Comparison of ENCODE assay signal across 7 mouse cellular contexts in the genomic region with DNA sequence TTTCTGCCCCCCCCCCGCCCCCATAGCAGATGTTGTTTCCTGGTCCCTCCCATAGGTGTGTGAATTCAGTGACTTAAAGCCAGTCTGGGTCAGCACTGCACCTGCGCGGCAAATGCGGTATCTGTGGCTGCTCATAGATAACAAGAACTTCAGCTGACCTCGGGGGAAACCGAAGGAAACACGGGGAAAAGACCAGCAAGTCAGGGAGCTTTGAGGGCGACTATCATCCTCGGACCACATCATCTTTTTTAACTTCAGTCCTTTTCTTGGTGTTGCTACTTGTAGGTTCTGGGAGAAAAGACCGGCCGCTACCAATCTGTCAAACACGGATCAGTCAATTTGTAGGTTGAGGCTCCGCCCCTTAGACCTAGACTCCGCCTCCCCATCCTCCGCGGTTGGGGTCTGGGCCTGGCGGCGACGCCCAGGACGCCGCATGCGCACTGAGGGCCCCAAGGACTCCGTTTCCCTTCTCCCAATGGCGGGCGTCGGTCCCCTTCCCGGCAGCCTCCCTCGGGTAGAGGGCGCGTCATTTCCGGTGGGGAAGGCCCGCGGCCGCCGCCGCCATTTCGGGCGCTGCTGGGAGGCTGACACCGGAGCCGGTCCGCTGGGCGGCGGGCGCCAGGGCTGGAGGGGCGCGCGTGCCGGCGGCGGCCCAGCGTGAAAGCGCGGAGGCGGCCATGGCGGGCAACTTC. TPM values are rescaled to one million over a fixed set of nuclear protein-coding genes. Genes with fewer than 3 reads are reported as not detected.
A peak's percentile ranks its signal among the peaks of the same experiment; 100 is the strongest.
DNase-seq lines count a peak whose midpoint lies in the region; ATAC-seq lines count a peak whose summit lies in the region.

A gene (plus strand): TSS at position 513 of the 692 bp plus-strand sequence.

- H3K4me2 ChIP-seq in midbrain, embryonic 13.5 days (replicated peaks), result peak within 1 kb of the TSS; percentile 93

- H3K9ac ChIP-seq in midbrain, embryonic 13.5 days (replicated peaks), result peak within 1 kb of the TSS; percentile 93

- DNase-seq in adrenal gland, postnatal 10 days, result peak; percentile 99
- peak; percentile 99 for DNase-seq in embryonic facial prominence, embryonic 10.5 days (ENCODE audit: low spot score)
- DNase-seq in kidney, adult 11 months, result peak; percentile 98
- DNase-seq in limb, embryonic 10.5 days (ENCODE audit: low spot score), result peak; percentile 99
- peak; percentile 99 for DNase-seq in spleen, adult 12 weeks (ENCODE audit: low spot score)

- under 1% methylated on average over 55 of the region's 55 CpGs for WGBS in embryonic facial prominence, embryonic 10.5 days
- WGBS in limb, embryonic 10.5 days, result under 1% methylated on average over 50 of the region's 55 CpGs
- WGBS in midbrain, embryonic 13.5 days, result under 1% methylated on average over 55 of the region's 55 CpGs

- H3K4me1 ChIP-seq in embryonic facial prominence, embryonic 10.5 days, result peaks cover 17% of the 10 kb centered on the region
- H3K4me1 ChIP-seq in limb, embryonic 10.5 days, result peaks cover 19% of the 10 kb centered on the region
- H3K4me1 ChIP-seq in midbrain, embryonic 13.5 days (replicated peaks), result peaks cover 22% of the 10 kb centered on the region

- H3K9me3 ChIP-seq in embryonic facial prominence, embryonic 10.5 days, result no peaks in the 10 kb centered on the region
- H3K9me3 ChIP-seq in limb, embryonic 10.5 days (replicated peaks), result no peaks in the 10 kb centered on the region
- H3K9me3 ChIP-seq in midbrain, embryonic 13.5 days, result no peaks in the 10 kb centered on the region

- H3K27me3 ChIP-seq in embryonic facial prominence, embryonic 10.5 days (replicated peaks; ENCODE audit: low read depth, poor library complexity, severe bottlenecking), result no peaks in the 10 kb centered on the region
- H3K27me3 ChIP-seq in limb, embryonic 10.5 days (ENCODE audit: low read depth, poor library complexity, severe bottlenecking), result no peaks in the 10 kb centered on the region
- H3K27me3 ChIP-seq in midbrain, embryonic 13.5 days, result no peaks in the 10 kb centered on the region

- H3K4me3 ChIP-seq in embryonic facial prominence, embryonic 10.5 days, result peak within 1 kb of the TSS; percentile 100
- peak within 1 kb of the TSS; percentile 97 for H3K4me3 ChIP-seq in limb, embryonic 10.5 days
- peak within 1 kb of the TSS; percentile 100 for H3K4me3 ChIP-seq in midbrain, embryonic 13.5 days (replicated peaks)

- H3K36me3 ChIP-seq in embryonic facial prominence, embryonic 10.5 days (replicated peaks), result peaks cover 22% of the 10 kb centered on the region
- H3K36me3 ChIP-seq in limb, embryonic 10.5 days, result peaks cover 25% of the 10 kb centered on the region
- peaks cover 11% of the 10 kb centered on the region for H3K36me3 ChIP-seq in midbrain, embryonic 13.5 days

- H3K27ac ChIP-seq in embryonic facial prominence, embryonic 10.5 days (replicated peaks), result peak within 1 kb of the TSS; percentile 96
- H3K27ac ChIP-seq in limb, embryonic 10.5 days, result peak within 1 kb of the TSS; percentile 97
- peak within 1 kb of the TSS; percentile 93 for H3K27ac ChIP-seq in midbrain, embryonic 13.5 days

- peak; percentile 92 for ATAC-seq in granulocyte monocyte progenitor cell, adult 5-6 weeks (replicated peaks; ENCODE audit: poor library complexity, severe bottlenecking)
- peak; percentile 98 for ATAC-seq in midbrain, embryonic 13.5 days

RNA-seq across cellular contexts. Expression of the gene that starts here (rescaled TPM):
- 10 to 100 TPM; 93.2 to 96.5 TPM for total RNA-seq in adrenal gland, postnatal 10 days (2021)
- 112 and 114 TPM in 2 replicates for polyA plus RNA-seq in embryonic facial prominence, embryonic 10.5 days (2016; fragmentation: Nextera tagmentation; extraction: Ambion mirVana)
- total RNA-seq in granulocyte monocyte progenitor cell, adult 5-6 weeks (2014; fragmentation: Nextera tagmentation), result 23.8 and 31.7 TPM in 2 replicates
- total RNA-seq in granulocyte monocyte progenitor cell, adult 5-6 weeks (2017), result 33.2 and 38.1 TPM in 2 replicates
- 105 and 123 TPM in 2 replicates for polyA plus RNA-seq in limb, embryonic 10.5 days (2016; fragmentation: Nextera tagmentation; extraction: Ambion mirVana)
- polyA plus RNA-seq in midbrain, embryonic 13.5 days (2015; fragmentation: Nextera tagmentation; extraction: Ambion mirVana), result 129 and 130 TPM in 2 replicates

Comparison
In these comparisons a context has a peak if more than half of its experiments do, and no peak if none do; other contexts are left out.
1. Peak in every context shown above with its lines: DNase-seq, ATAC-seq, H3K4me3 ChIP-seq and H3K27ac ChIP-seq.